In genomic region chr4:40885166-40885525, GRCm38 (mm10) we compare ENCODE assay signal across 20 mouse cellular contexts. TPM values are rescaled to one million over a fixed set of nuclear protein-coding genes. Genes with fewer than 3 reads are reported as not detected.
DNase-seq lines count a peak whose midpoint lies in the region.
"Had no signal": no experiment of that assay in that cellular context is flagged by ENCODE, and none has a peak within 500 bp of the region (broad histone marks: within the 10 kb centered on the region; RNA-seq: fewer than 3 reads in every experiment).

No protein-coding gene starts in this region.

- intact Hi-C loops in gastrocnemius, postnatal 14 days (cut with DNase I; ENCODE audit: low total_unique reads) = no loop called here

- peak; percentile 59 for DNase-seq in gastrocnemius, adult 18-20 months (ENCODE audit: low spot score)
- no peak for DNase-seq in gastrocnemius, postnatal 14 days
- DNase-seq in layer of hippocampus, adult 18-20 months (ENCODE audit: low spot score in 2 of 2) = peak; percentile 35 to 77
- no peak for DNase-seq in layer of hippocampus, postnatal 25 days (ENCODE audit: extremely low spot score in 1 of 2, low spot score in 1 of 2)
- peak; percentile 38 for DNase-seq in right cerebral cortex, postnatal 25 days
- no peak for DNase-seq in right cerebral cortex, postnatal 14 days
- peak; percentile 36 for DNase-seq in layer of hippocampus, adult 9-11 months
- DNase-seq in kidney, adult 8-10 months = no peak
- DNase-seq: adrenal gland, postnatal 25 days; cerebellum, adult 11-12 months; cerebellum, postnatal 25 days; embryo, embryonic 11 days; liver, postnatal 0 days; midbrain, embryonic 14.5 days; thymus, adult 18-20 months; thymus, postnatal 4 days had no signal

RNA-seq across cellular contexts. Expression of gene B4galt1, which starts 31.3 kb away (rescaled TPM):
- total RNA-seq in gastrocnemius, adult 18-20 months (2021) = 10 to 100 TPM; 23.0 to 25.4 TPM
- total RNA-seq in gastrocnemius, postnatal 14 days (2021) = 10 to 100 TPM; 36.3 to 38.8 TPM
- 1 to 10 TPM; 7.0 to 7.6 TPM for total RNA-seq in layer of hippocampus, adult 18-20 months (2021)
- total RNA-seq in layer of hippocampus, postnatal 25 days (2021) = 1 to 10 TPM; 6.7 to 8.3 TPM

RNA-seq across cellular contexts. Expression of gene Spink4, which starts 34.7 kb away (rescaled TPM):
- not detected for total RNA-seq in gastrocnemius, adult 18-20 months (2021)
- total RNA-seq in gastrocnemius, postnatal 14 days (2021) = not detected
- not detected for total RNA-seq in layer of hippocampus, adult 18-20 months (2021)
- not detected for total RNA-seq in layer of hippocampus, postnatal 25 days (2021)
- total RNA-seq: CH12.LX; hematopoietic stem cell, adult 5-6 weeks; hindbrain, postnatal 0 days; left cerebral cortex, postnatal 14 days had no signal

Comparison
In these comparisons a context has a peak if more than half of its experiments do, and no peak if none do; other contexts are left out.
1. DNase-seq: peak in gastrocnemius, adult 18-20 months (single experiment), layer of hippocampus, adult 18-20 months (2 of 2), right cerebral cortex, postnatal 25 days (single experiment) and layer of hippocampus, adult 9-11 months (single experiment); none in gastrocnemius, postnatal 14 days (single experiment), layer of hippocampus, postnatal 25 days (0 of 2), right cerebral cortex, postnatal 14 days (single experiment) and kidney, adult 8-10 months (0 of 2).